Mouse (Mus musculus) B cell, adult 2 months (primary cell): Measurements from ENCODE around the gene Stard5.

Experiments
- DNase-seq, 2 experiments: peaks; one replicate each; pipeline ENCODE4 v3.0.0; 2022

Gene Stard5

DNA sequence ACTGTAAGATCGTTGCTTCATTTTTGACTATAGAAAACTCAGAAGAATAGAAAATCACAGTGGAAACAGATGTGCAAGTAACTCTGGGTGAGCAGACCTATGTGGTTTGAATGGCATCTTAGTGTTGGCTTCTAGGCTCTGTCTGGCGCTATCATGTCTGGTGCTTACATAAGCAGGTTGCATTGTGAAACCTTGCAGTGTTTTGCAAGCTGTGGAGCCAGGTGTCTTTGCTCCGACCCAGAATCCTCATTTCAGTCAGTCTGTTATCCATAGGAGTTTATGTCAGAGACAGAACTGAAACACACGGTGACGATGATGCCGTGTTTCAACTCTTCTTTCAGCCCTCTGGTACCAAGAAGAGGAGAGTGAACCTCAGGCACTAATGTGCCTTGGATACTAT is 2.1 kb downstream of the Stard5 start:
- no peak for DNase-seq

DNA sequence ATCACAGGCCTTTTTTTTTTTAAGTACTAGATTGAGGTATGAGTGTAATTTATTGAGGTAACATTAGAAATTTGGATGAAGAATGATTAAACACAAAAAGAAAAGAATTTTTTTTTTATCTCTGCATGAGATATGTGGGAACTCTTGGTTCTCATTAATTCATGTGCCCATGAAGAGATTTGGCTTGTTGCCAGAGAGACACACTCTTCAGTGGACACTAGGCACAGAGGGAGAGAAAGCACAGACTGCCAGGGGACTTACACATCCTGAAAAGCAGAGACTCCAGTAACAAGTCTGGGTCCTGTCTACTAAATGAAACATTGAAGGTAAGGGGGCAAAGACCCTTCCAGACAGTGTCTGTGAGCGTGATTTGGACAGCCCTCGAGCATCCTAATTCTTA is 4.0 kb downstream of the Stard5 start:
- no peak for DNase-seq

DNA sequence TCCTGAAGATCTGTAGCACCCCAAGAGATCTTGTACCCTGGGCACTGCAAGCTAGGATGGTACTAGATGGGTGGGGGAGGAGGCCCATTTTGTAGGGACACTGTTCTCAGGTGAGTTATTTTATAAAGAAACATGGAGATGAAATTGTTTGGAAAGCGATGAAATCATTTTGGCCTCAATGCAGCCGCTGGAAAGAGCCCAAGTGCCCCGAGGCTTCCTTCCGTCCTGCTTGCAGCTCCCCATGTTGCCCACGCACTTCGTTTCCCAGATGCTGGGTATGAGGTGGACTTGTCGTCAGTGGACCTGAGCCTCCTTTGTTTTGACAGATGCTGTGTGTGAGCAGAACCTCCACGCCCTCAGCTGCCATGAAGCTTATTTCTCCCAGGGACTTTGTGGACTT is 4.7 kb downstream of the Stard5 start:
- no peak for DNase-seq

DNA sequence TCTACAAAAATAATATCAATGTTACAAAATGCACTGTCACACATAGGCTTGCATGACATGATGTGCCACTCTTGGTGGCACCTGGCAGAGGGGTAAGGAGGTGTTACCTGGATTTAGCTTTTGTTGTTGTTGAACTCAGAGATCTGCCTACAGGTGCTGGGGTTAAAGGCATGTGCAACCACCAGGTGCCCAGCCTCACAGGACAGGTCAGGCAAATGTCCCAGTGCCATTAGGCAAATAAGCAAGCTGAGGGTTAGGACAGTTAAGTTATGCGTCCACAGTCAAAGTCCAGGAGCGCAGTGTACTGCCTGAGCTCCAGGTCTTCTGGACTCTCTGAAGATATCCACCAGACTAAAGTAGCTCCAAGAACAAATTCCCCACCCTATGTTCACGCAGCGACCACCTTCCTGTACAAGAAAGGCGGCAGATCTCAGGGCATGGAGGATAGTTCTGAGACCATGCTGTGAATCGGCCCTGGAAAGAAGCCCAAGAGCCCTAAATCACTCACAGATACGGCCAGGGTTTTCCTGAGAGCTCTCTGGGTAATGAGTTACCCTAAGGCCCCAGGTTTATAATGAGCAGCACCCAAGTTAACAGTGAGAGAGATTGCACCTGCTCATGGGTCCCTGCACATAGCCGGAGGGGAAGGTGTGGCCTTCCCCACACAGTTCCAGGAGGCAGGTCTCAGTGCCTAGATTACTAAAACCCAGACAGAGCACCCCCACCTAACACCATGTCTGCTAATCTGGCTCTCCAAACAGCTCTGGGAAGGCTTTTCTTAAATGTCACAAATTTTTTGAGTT is 6.2 kb downstream of the Stard5 start:
- no peak for DNase-seq

DNA sequence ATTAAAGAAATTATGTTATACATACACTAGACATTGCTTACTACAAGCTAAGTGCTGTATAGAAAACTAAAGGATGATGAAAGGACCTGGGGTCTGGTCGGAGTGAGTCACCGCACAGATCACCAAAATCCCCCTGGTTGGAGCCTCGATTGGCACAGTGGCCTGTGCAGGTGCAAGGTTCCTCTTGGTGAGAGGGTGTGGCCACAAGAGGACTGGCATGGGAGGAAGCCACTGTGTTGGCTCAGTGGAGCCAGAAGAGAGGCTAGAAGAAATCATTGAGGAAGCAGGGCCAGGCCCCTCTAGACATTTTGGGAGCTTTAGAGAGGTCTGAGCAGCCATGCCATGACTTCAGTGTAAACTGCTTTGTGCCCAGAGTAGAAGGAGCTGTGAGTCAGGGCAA is 7.3 kb downstream of the Stard5 start:
- DNase-seq = peak; percentile 74 to 81

DNA sequence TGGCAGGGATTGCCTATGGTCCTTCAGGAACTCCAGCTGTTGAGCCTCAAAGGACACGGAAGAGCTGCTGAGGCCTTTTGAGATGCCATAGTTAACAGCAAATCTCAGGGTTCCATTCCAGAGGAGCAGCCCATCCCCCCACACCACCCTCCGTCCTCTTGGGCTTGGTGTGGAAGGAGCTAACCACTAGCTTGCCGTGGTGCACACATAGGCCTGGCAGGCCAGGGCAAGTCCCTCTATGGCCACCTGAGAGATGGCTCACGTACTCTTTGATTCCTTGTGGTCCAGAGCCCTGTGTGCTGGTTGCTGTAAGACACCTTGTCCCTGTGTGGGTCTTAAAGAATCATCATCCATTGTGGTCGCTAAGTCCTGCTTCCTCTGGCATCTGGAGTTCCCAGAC is 8.8 kb downstream of the Stard5 start:
- no peak for DNase-seq

DNA sequence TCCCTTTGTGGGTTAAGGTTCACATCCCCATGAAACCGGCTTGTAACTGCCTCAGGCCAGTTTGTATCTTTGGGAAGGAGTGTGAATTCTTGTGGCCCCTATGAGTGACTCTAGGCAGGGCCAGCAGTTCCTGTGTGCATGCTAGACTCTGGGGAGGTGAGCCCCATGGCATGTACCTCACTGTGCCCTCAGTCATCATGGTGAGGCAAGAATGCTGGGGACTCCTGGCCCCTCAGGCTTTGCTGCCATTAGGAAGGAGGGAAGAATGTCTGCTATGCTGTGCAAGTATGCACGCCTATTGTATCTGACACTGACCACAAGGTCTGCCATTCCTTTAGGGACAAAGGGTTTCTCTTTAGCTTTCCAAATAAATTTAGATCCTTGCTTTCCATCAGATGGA is 9.4 kb downstream of the Stard5 start:
- DNase-seq = no peak

DNA sequence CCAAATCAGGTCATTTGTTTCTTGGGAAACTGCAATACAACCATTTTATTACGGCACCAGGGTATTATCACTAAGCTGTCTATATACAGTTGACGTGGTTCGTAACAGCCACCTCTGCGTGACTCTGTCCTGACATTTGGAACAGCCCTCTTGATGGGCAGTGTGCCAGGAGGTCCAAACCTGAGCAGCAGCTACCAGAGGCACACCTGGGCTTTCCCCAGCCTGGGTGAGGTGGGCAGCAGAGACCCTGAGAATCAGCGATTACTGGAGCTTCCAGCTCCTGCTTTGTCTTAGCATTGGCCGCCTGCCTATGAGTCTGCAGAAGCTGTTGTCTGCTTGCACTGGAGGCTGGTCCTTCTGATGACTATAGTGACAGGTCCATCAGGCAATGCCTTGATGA is 11.8 kb downstream of the Stard5 start:
- DNase-seq = no peak

DNA sequence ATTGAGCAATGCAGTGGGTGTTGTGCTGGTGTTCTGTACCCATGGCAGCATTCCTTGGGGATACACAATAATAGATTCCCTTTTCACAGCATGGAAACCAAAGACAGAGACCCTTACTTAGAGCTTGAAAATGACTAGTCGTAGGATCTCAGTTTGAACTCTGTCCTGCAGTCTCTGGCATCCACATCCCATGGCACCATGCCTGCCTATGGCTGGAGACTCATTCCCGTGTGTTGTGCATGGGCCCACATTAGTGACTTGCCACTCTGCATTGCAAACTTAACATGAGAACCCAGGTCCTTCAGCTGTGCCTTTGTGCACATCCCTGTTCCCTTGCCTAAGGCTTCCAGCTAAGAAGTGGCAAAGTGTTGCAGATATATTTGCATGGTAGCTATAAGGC is 13.0 kb downstream of the Stard5 start:
- DNase-seq = no peak

DNA sequence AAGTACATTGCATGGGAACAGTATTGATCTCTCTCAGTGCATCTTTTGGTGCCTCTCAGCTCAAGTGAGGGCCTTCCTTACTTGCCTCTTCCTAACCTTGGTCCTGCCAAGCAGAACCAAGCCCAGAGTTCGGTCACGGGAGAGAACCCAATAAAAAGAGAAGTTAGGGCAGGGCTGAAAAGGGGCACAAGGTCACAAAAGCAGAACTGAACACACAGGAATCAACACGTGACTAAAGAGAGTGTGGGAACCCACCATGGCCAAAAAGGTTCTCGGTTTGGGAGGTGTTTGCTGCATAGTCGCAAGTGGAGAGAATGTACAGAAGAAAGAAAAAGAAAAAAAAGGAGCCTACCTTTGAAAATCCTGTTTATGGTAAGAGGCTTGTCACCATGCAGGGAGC is 13.7 kb downstream of the Stard5 start:
- DNase-seq = peak; percentile 76 to 80

DNA sequence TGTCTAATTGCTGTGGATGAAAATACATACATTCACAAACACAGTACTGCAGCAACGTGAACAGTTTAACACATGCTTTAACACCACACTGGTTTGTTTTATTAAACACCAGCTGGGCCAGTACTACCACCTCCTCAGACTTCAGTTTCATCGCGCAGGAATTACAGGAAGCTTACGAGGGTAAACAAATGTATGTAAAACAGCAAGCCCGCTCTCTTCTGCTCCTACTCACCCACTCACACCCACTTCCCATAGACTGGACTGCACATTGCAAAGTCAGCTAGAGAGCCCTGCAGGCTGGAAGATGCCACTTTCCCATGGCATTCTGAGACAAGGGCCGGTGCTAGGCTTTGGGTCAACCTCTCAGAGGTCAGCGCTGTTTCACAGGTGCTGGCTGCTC is 17.0 kb downstream of the Stard5 start:
- DNase-seq = peak; percentile 43 to 47

DNA sequence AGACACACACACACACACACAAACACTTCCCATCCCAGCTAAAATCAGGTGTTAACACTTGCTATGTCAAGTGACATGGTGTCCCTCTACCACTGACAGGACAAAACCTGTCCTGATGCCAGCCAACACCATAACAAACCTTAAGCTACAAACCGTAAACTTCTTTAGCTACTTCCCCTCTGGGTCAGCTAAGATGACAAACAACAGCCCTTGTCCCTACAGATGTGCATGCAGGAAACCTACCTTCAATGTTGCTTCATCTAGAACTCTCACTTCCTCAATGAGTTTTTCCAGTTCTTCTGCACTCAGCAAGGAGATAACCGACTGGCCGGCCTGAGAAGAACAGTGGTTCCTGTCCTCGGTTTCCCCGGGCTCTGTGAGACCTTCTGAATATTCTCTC is 18.9 kb downstream of the Stard5 start:
- peak; percentile 60 to 61 for DNase-seq

DNA sequence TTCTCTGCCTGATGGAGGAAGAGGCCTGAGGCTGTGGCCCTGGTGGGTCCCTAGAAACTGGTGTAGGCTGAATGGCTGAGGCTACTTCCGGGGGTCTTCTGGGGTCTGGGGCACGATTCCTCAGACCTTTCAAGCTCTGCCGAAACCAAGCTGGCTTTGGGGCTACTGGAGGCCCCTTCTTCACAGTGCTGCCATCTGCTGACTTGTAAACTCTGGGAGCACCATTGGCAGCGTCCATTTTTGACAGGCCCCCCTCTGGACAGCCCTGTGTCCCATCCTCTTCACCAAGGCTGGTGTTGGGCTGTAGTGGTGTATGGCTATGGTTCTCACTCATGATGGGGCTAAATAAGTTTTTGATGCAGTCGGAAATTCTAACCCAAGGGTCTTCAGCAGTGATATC is 20.7 kb downstream of the Stard5 start:
- DNase-seq = peak in 1 of 2 experiments; percentile 35

DNA sequence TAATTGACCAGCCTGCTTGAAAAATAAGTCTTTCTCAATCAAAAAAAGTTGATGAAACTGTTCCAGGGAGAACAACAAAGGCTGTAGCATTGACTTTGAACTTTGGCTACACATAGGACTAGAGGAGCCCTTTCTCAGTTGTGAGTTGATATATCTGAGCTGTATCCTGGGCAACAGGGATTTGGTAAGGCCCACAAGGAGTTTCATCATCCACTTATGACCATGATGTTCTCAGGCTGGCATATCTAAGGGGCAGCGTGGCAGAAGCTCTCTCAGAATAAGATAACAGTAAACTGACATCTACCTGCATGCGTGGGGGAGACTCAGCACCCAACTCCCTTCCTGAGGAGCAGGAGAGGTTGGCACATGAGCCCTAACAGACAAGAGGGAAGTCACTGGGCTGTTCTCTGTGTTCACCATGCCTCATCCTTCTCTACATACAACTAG is 21.9 kb downstream of the Stard5 start:
- DNase-seq = peak in 1 of 2 experiments; percentile 34

DNA sequence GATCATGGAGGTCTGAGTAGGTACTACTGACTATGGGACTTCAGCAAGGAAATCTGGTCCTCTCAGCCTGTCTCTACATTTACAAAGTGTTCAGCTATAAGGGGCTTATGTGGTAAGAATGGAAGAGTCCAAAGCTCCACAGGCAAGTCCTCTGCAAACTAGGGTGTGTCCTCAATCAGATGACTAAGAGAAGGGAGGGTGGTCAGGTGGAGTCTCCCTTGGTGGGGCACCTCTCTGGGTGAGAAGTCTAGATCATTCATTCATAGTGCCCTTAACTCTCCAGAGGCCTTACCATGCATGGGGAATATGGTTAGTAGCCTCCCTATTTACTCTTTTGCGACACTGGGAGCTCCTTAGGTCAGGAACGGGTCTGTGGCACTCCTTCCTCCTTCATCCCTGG is 22.4 kb downstream of the Stard5 start:
- DNase-seq = peak; percentile 46 to 50

DNA sequence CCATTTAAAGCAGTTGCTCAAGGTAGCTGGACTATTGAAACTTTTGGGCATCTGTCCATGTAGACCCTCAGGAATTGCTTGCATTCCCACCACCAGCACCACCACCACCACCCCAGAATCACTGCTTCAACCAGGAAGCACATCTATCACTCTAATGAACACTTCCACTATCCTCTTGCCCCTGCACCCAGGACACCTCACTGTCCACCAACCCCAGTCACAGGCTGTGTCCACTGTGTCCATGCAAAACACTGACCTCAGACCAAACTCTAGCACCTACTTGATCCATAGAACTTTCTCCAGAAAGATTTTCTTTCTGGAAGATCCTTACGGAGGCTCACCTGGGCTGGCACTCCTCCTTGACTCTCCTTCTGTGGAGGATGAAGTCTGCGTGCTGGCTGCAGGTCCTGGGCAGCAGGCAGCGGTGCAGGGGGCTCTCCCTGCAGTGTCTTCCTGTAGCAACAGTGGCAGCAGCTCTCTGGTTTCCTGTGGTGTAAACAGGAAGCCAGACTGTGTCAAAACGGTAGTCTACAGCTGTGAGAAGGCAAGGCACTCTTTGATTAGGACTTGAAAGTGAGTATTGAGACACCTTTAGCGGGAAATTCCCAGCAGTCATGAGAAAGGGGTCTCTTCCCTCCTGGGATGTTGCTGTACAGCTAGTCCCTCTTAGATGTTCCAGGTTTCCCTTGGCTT is 23.3 kb downstream of the Stard5 start:
- DNase-seq = peak; percentile 79 to 82

DNA sequence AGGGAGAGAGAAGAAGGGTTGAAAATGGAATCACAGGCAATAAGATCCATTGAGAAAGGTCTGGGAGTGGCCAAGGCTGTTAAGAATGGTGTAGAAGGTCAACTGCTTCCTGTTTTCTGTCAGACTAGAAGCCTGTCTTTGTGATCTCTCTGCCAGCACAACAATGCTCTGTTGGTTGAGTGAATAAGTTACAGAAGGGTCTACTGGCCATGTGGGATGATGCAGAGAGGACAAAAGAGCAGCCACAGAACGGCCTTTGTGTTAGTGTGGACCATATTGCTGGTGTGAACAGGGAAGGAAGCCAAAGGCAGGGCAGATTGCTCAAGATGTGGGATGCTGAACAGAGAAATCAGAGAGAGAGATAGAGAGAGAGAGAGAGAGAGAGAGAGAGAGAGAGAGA is 27.0 kb downstream of the Stard5 start:
- peak in 1 of 2 experiments; percentile 31 for DNase-seq

DNA sequence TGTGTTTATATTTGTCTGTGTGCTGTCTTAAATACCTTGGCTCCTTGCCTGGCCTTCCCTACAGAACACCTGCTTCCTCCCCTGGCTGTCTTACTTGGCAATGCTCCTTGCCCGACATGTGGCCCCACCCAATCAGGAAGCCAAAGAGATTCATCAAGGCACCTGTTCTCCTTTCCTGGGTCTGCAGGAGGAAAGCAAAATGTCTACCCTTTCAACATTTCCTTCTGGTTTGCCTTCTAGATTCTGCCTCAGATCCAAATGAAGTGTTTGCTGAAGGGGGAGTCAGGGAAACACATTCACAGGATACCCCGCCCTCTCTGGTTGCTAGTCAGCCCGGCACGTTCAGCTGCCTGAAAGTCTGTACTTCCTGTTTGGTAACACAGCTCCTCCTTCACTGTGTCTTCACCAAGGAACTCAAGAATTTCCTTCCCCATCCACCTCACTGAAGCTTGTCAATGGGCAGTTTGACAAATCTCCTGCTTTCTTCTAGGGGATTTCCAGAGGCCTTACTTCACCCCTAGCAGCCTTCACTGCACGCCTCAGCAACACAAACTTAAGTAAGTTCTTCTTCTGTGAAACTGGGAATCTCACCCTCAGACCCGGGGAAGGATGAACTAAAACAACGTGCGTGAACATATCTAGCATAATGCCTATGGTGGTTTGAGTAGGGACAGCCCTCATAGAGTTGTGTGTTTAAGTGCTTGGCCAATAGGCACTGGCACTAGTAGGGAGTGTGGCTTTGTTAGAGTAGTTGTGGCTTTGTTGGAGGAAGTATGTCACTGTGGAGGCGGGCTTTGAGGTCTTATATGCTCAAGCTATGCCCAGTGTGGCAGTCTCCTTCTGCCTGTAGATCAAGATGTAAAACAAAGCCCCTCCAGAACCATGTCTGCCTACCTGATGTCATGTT is 27.7 kb downstream of the Stard5 start:
- peak; percentile 74 to 80 for DNase-seq

DNA sequence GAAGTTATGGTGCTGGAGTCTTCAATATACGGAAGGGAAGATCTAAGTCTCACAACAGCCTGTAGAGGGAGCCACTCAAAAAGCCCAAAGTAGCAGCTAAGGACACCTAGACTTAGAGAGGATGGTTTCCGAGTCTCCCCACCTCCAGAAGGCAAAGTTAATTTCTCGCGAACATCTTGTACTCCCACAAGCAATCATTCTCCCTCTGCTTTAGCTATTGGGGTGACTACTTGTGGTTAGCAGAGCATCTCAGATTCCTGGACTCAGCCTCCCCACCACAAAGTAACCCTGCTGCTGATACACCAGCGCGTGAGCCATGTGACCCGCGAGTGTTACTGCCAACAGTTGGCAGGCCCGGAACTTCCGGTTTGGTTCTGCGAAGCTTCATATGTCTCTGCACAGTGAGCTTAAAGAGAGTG is 28.5 kb downstream of the Stard5 start:
- DNase-seq = peak; percentile 64 to 65

DNA sequence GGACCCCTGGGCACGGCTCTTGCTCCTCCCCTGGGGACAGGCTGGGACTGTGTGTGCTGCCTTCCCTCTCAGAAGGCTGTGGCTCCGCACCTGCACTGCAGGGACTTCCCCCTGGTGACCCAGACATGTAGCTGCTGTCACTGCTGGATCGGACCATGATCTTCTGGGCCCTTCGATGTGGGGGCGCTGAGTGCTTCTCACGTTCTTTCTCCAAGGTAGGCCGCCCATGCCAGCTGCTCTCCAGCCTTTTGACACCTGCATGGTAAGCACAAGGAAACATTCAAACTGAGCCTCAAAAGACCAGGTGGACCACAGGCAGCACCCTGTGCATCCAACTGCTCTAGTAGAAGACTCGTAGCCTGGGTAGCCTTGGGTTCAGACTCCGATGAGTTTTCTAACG is 29.3 kb downstream of the Stard5 start:
- DNase-seq = peak; percentile 57 to 61

DNA sequence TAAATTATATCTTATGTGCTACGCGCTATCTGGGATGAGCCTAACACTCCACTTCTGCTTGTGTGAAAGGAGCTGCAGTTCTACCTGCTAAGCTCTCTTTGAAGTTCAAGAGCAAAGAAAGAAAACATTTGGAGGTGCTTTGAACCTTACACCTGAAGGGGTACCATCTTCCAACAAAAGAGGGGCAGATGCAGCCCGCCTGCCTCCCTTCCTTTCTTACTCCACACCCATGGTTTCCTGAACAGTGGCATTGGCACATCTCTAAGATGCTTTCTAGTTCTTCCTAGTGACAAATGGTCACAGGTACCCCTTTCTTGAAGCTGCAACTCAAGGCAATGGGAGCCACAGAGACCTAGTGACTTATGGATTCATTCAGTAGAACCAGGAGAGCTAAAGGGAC is 30.0 kb downstream of the Stard5 start:
- DNase-seq = no peak

DNA sequence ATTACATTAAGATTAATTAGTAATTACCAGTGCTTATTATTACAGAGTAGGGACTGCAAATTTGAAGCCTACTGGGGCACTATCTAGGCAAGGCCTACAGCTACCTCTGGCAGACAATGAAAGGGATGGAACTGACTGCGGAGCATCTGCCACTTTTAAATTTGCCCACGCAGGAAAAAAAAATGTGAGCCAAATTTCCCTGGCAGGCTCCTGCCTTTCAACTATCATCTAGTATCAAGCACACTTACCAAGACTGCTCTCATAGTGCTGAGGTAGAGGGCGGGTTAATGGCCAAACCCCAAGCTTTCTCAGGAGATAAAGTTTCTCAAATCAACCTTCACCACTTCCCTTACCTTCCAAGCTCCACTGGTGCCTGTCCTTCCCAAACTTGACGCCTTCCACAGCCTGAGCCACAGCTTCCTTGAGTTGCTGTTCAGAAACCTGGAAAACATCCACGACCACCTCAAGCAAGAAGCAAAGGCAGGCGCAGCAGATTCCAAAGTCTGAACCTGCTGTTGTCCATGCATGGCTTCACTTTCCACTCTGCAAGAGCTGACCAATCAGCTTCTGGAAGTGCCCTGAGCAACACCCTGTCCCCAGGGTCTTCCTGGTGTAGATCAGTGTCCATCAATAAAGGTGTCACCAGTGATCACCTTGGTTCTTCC is 31.1 kb downstream of the Stard5 start:
- DNase-seq = no peak

DNA sequence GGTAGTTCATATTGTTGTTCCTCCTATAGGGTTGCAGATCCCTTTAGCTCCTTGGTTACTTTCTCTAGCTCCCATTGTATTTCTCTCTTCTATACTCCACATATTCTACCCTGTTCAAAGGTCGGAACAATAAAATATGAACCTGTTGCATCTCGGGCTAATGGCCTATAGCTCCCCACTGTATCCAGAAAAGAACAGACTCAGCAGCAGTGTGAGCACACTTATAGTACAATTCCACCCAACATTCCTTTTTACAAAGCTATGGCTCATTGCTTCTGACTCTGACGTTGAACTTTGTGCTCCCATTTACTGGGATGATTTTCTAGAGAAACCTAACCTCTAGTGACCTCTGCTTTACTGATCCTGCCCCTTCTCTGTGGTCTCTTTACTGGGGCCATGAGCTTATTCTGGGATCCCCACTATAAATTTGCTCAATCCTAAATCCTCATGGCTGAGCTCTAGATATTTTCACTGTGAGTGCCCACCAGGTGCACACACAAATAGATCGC is 34.4 kb downstream of the Stard5 start:
- DNase-seq = no peak
